Mouse (Mus musculus) kidney, adult 2 months (tissue): ENCODE data around the gene Chchd6. TPM values are rescaled to one million over a fixed set of nuclear protein-coding genes. Genes with fewer than 3 reads are reported as not detected.

Experiments used
- DNase-seq: peaks from one replicate; pipeline ENCODE4 v3.0.0; 2021
- H3K27ac ChIP-seq: fragments of 200-500 bp; 2 replicates; pipeline ENCODE4 v1.5.1; 2012; ENCODE audit warnings: low read depth, low read length, control low read depth, inconsistent platforms; ENCODE audit not compliant: insufficient read depth
- H3K27me3 ChIP-seq: fragments of 200-500 bp; replicated peaks from 2 replicates; pipeline ENCODE4 v1.6.1; 2012; ENCODE audit warnings: mild to moderate bottlenecking, moderate library complexity, low read length, inconsistent platforms; ENCODE audit not compliant: control insufficient read depth, insufficient read depth
- H3K36me3 ChIP-seq: fragments of 200-500 bp; 2 replicates; pipeline ENCODE4 v1.6.1; 2012; ENCODE audit warnings: mild to moderate bottlenecking, moderate library complexity, low read length, inconsistent platforms; ENCODE audit not compliant: control insufficient read depth, insufficient read depth
- H3K4me1 ChIP-seq: fragments of 200-500 bp; 2 replicates; pipeline ENCODE4 v1.6.1; 2011; ENCODE audit warnings: low read length; ENCODE audit not compliant: control insufficient read depth, insufficient read depth
- H3K4me3 ChIP-seq: fragments of 200-500 bp; 2 replicates; pipeline ENCODE4 v1.5.1; 2011; ENCODE audit warnings: mild to moderate bottlenecking, low read depth, low read length, control low read depth; ENCODE audit not compliant: insufficient read depth
- CTCF ChIP-seq: fragments of 200-500 bp; conservative IDR thresholded peaks from 2 replicates; pipeline ENCODE4 v1.5.1; 2011; ENCODE audit warnings: low read depth, mild to moderate bottlenecking, control low read depth, low read length, moderate library complexity, mixed read lengths; ENCODE audit not compliant: insufficient read depth, insufficient read length
- POLR2A ChIP-seq: fragments of 200-500 bp; IDR thresholded peaks from one replicate; pipeline ENCODE4 v1.6.1; 2011; ENCODE audit warnings: low read depth, low read length, control low read depth
- WGBS: fragments of 180-500 bp; shearing (Covaris S2); methylation state at CpG from one replicate; pipeline ENCODE4 v1.1.7; 2018; 5-methylcytosine and 5-hydroxymethylcytosine counted together
- polyA plus RNA-seq: library from polyadenylated mRNA; depleted of rRNA; stranded (reverse); fragments of >200 nt; gene quantifications from 2 replicates; pipeline ENCODE4 v1.2.3, GENCODE M21; 2012

Gene Chchd6
- polyA plus RNA-seq, 1 experiment: 86.5 TPM

GRCm38 (mm10) chr6:89404964-89405363 lies 190.5 kb downstream of the Chchd6 start:
- TF ChIP-seq CTCF: no peak
- no peak for TF ChIP-seq POLR2A
- WGBS: 92% methylated on average over 2 of the region's 2 CpGs
- H3K27ac ChIP-seq: no peak overlapping the region
- peaks cover 10% of the 10 kb centered on the region for H3K4me1 ChIP-seq
- H3K4me3 ChIP-seq: no peak overlapping the region
- no peak for DNase-seq
- no peaks in the 10 kb centered on the region for H3K36me3 ChIP-seq
- H3K27me3 ChIP-seq: no peaks in the 10 kb centered on the region

- DNase-seq: peak; percentile 57
- WGBS: 58% methylated on average over 2 of the region's 2 CpGs
Observed at GRCm38 (mm10) chr6:89403257-89404225, 191.9 kb downstream of the Chchd6 start.

GRCm38 (mm10) chr6:89402406-89402805 lies 193.0 kb downstream of the Chchd6 start:
- peaks cover 10% of the 10 kb centered on the region for H3K4me1 ChIP-seq
- no peak for DNase-seq
- TF ChIP-seq CTCF: no peak
- no peak for TF ChIP-seq POLR2A
- no peak overlapping the region for H3K27ac ChIP-seq
- no peaks in the 10 kb centered on the region for H3K36me3 ChIP-seq
- H3K27me3 ChIP-seq: no peaks in the 10 kb centered on the region
- WGBS: 89% methylated on average over 2 of the region's 2 CpGs
- no peak overlapping the region for H3K4me3 ChIP-seq

More at GRCm38 (mm10) chr6:89403257-89404225, 191.9 kb downstream of the Chchd6 start:
- H3K4me1 ChIP-seq: peaks cover 10% of the 10 kb centered on the region
- H3K4me3 ChIP-seq: no peak overlapping the region
- H3K36me3 ChIP-seq: no peaks in the 10 kb centered on the region
- no peak for TF ChIP-seq POLR2A
- TF ChIP-seq CTCF: no peak
- 0 out of 2 replicates have a peak overlapping the region, but pooled peaks have one; percentile 2 for H3K27ac ChIP-seq
- no peaks in the 10 kb centered on the region for H3K27me3 ChIP-seq

GRCm38 (mm10) chr6:89399564-89399963 lies 195.9 kb downstream of the Chchd6 start:
- DNase-seq: no peak
- Histone ChIP-seq H3K4me3 (no peak overlapping the region), H3K4me1 (peaks cover 10% of the 10 kb centered on the region), H3K27me3 (no peaks in the 10 kb centered on the region), H3K36me3 (no peaks in the 10 kb centered on the region), H3K27ac (no peak overlapping the region)
- 90% methylated on average over 1 of the region's 1 CpGs for WGBS
- no peak for TF ChIP-seq POLR2A
- TF ChIP-seq CTCF: no peak

- no peak overlapping the region for H3K4me3 ChIP-seq
- H3K27me3 ChIP-seq: no peaks in the 10 kb centered on the region
- TF ChIP-seq CTCF (no peak), POLR2A (no peak)
- H3K4me1 ChIP-seq: no peaks in the 10 kb centered on the region
- no peaks in the 10 kb centered on the region for H3K36me3 ChIP-seq
- H3K27ac ChIP-seq: no peak overlapping the region
- no peak for DNase-seq
- 86% methylated on average over 4 of the region's 4 CpGs for WGBS
Observed at GRCm38 (mm10) chr6:89397919-89398318, 197.5 kb downstream of the Chchd6 start.

- 85% methylated on average over 2 of the region's 2 CpGs for WGBS
- Histone ChIP-seq H3K27me3 (no peaks in the 10 kb centered on the region), H3K36me3 (no peaks in the 10 kb centered on the region), H3K27ac (no peak overlapping the region), H3K4me1 (no peaks in the 10 kb centered on the region), H3K4me3 (no peak overlapping the region)
- TF ChIP-seq CTCF: no peak
- no peak for TF ChIP-seq POLR2A
- no peak for DNase-seq
Observed at GRCm38 (mm10) chr6:89393820-89394219, 201.6 kb downstream of the Chchd6 start.

GRCm38 (mm10) chr6:89392213-89392612 lies 203.2 kb downstream of the Chchd6 start:
- Histone ChIP-seq H3K4me3 (no peak overlapping the region), H3K27me3 (no peaks in the 10 kb centered on the region), H3K4me1 (no peaks in the 10 kb centered on the region), H3K36me3 (no peaks in the 10 kb centered on the region), H3K27ac (no peak overlapping the region)
- WGBS: 93% methylated on average over 2 of the region's 2 CpGs
- DNase-seq: no peak
- TF ChIP-seq POLR2A (no peak), CTCF (no peak)
